ENCODE assay signal across 8 mouse cellular contexts in the genomic region with DNA sequence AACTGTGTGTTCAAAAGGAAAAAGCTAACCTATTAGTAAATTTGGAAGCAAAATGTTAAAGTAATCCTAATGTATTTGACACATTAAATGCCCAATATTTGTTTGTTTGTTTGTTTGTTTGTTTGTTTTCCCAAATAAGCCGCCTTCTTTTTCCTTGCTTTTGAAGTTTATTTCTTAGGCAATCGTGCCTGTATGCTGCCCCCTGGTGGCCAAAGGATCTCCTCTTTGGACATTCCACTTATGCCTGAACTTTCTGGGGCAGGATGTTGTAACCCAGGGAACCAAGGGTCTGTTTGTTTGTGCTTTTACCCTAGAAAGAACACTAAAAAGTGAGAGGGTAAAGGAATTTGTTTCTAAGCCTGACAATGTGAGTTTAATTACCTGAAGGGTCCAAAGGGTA. TPM values are rescaled to one million over a fixed set of nuclear protein-coding genes. Genes with fewer than 3 reads are reported as not detected.
DNase-seq lines count a peak whose midpoint lies in the region; ATAC-seq lines count a peak whose summit lies in the region.

No protein-coding gene starts in this region.

- ATAC-seq in midbrain, embryonic 14.5 days (ENCODE audit: low FRiP score, low TSS enrichment) = no peak
- ATAC-seq in midbrain, embryonic 13.5 days = no peak

- no peak overlapping the region for H3K27ac ChIP-seq in midbrain, embryonic 14.5 days (replicated peaks; ENCODE audit: low read depth, low read length)
- no peak overlapping the region for H3K27ac ChIP-seq in midbrain, embryonic 13.5 days

- no peaks in the 10 kb centered on the region for H3K9me3 ChIP-seq in midbrain, embryonic 14.5 days (ENCODE audit: control insufficient read depth, low read length)
- H3K9me3 ChIP-seq in midbrain, embryonic 13.5 days = 0 out of 2 replicates have a peak, but pooled peaks cover 3% of the 10 kb centered on the region

- H3K36me3 ChIP-seq in midbrain, embryonic 14.5 days (ENCODE audit: control insufficient read depth, insufficient read depth, low read length) = no peaks in the 10 kb centered on the region
- no peaks in the 10 kb centered on the region for H3K36me3 ChIP-seq in midbrain, embryonic 13.5 days

- DNase-seq in midbrain, embryonic 14.5 days = peak; percentile 95
- DNase-seq in adrenal gland, postnatal 36 days = peak; percentile 87 to 92
- peak; percentile 56 for DNase-seq in embryo, embryonic 9.5 days (ENCODE audit: extremely low spot score)
- peak; percentile 87 for DNase-seq in kidney, adult 9 months
- DNase-seq in lung, adult 18-20 months = peak; percentile 68 to 80
- peak; percentile 72 to 88 for DNase-seq in right cerebral cortex, postnatal 10 days (ENCODE audit: low spot score in 2 of 2)
- peak; percentile 39 for DNase-seq in urinary bladder, postnatal 10 days (ENCODE audit: low spot score)

- H3K4me1 ChIP-seq in midbrain, embryonic 14.5 days (ENCODE audit: control insufficient read depth, insufficient read depth, low read length) = 0 out of 2 replicates have a peak, but pooled peaks cover 5% of the 10 kb centered on the region
- H3K4me1 ChIP-seq in midbrain, embryonic 13.5 days (replicated peaks) = peaks cover 11% of the 10 kb centered on the region; the same call in 1 of the 2 replicates

- 25% methylated on average over 2 of the region's 2 CpGs for WGBS in midbrain, embryonic 14.5 days
- WGBS in midbrain, embryonic 13.5 days = 13% methylated on average over 2 of the region's 2 CpGs

- H3K4me3 ChIP-seq in midbrain, embryonic 14.5 days (replicated peaks; ENCODE audit: low read depth, low read length) = no peak overlapping the region
- no peak overlapping the region for H3K4me3 ChIP-seq in midbrain, embryonic 13.5 days (replicated peaks)

- H3K9ac ChIP-seq in midbrain, embryonic 14.5 days (replicated peaks; ENCODE audit: low read length) = no peak overlapping the region
- H3K9ac ChIP-seq in midbrain, embryonic 13.5 days (replicated peaks) = no peak overlapping the region

- H3K4me2 ChIP-seq in midbrain, embryonic 14.5 days (ENCODE audit: low read length) = no peak overlapping the region
- no peak overlapping the region for H3K4me2 ChIP-seq in midbrain, embryonic 13.5 days (replicated peaks)

- no peaks in the 10 kb centered on the region for H3K27me3 ChIP-seq in midbrain, embryonic 14.5 days (ENCODE audit: control insufficient read depth, insufficient read depth, low read length)
- H3K27me3 ChIP-seq in midbrain, embryonic 13.5 days = no peaks in the 10 kb centered on the region; the same call in 1 of the 2 replicates

RNA-seq across cellular contexts. Expression of a gene that starts 17.8 kb away (rescaled TPM):
- polyA plus RNA-seq in midbrain, embryonic 14.5 days (2014; fragmentation: Nextera tagmentation; extraction: Ambion mirVana) = 6.4 and 7.4 TPM in 2 replicates
- polyA plus RNA-seq in midbrain, embryonic 13.5 days (2015; fragmentation: Nextera tagmentation; extraction: Ambion mirVana) = 6.5 and 8.9 TPM in 2 replicates
- 10 to 100 TPM; 20.5 to 24.3 TPM for total RNA-seq in adrenal gland, postnatal 36 days (2021)

RNA-seq across cellular contexts. Expression of a gene that starts 20.6 kb away (rescaled TPM):
- polyA plus RNA-seq in midbrain, embryonic 14.5 days (2014; fragmentation: Nextera tagmentation; extraction: Ambion mirVana) = 36.6 and 37.9 TPM in 2 replicates
- 44.3 and 45.7 TPM in 2 replicates for polyA plus RNA-seq in midbrain, embryonic 13.5 days (2015; fragmentation: Nextera tagmentation; extraction: Ambion mirVana)
- 10 to 100 TPM; 13.9 to 16.2 TPM for total RNA-seq in adrenal gland, postnatal 36 days (2021)

Comparison
In these comparisons a context has a peak if more than half of its experiments do, and no peak if none do; other contexts are left out.
1. DNase-seq: peak in every context shown above with its lines; median percentile 95 in midbrain, embryonic 14.5 days; 90 in adrenal gland, postnatal 36 days; 87 in kidney, adult 9 months; 80 in right cerebral cortex, postnatal 10 days; 74 in lung, adult 18-20 months; 56 in embryo, embryonic 9.5 days; 39 in urinary bladder, postnatal 10 days.